Mouse (Mus musculus): Measurements from ENCODE around the gene Lexm.

GRCm38 (mm10) chr4:106593636-106594035 lies 23.4 kb downstream of the Lexm start:
- no peak; the same call in 1 of the 2 replicates for TF ChIP-seq CTCF (IDR thresholded peaks at IDR 0.05; ENCODE audit: extremely low read depth, insufficient read depth, low read length)
- TF ChIP-seq POLR2A (IDR thresholded peaks at IDR 0.05; ENCODE audit: extremely low read depth, insufficient read depth, low read length) = no peak
